Mouse (Mus musculus) embryonic facial prominence, embryonic 11.5 days (tissue): ENCODE measurements around the gene Slc17a8. TPM values are rescaled to one million over a fixed set of nuclear protein-coding genes. Genes with fewer than 3 reads are reported as not detected.
"Not testable (repeated sequence)": the region's sequence is repeated elsewhere in the genome, so short reads cannot be mapped to it uniquely, and the experiment has no call there.

Experiments
- ATAC-seq: fragments of 200-750 bp; cut with Nextera tagmentation; replicated peaks from 2 replicates; pipeline ENCODE4 v1.8.0; 2017; ENCODE audit warnings: low read depth; ENCODE audit not compliant: insufficient number of reproducible peaks, low FRiP score, low TSS enrichment
- DNase-seq: peaks from one replicate; pipeline ENCODE4 v3.0.0-alpha.2; 2015; ENCODE audit warnings: low spot score
- H3K27ac ChIP-seq: fragments of 300-500 bp; sonication (generic); replicated peaks from 2 replicates; pipeline ENCODE4 v1.5.1; 2014; ENCODE audit warnings: mild to moderate bottlenecking, low read depth, low read length, control low read depth
- H3K27me3 ChIP-seq: fragments of 300-500 bp; sonication (generic); 2 replicates; pipeline ENCODE4 v1.6.1; 2014; ENCODE audit warnings: mild to moderate bottlenecking, low read length, moderate library complexity, mixed read lengths; ENCODE audit not compliant: control insufficient read depth, insufficient read depth
- H3K36me3 ChIP-seq: fragments of 300-500 bp; sonication (generic); replicated peaks from 2 replicates; pipeline ENCODE4 v1.6.1; 2014; ENCODE audit warnings: low read depth, mild to moderate bottlenecking, low read length, moderate library complexity, mixed read lengths; ENCODE audit not compliant: control insufficient read depth, insufficient read depth
- H3K4me1 ChIP-seq: fragments of 300-500 bp; sonication (generic); 2 replicates; pipeline ENCODE4 v1.6.1; 2014; ENCODE audit warnings: low read length, mixed read lengths; ENCODE audit not compliant: control insufficient read depth, insufficient read depth
- H3K4me2 ChIP-seq: fragments of 300-500 bp; sonication (generic); 2 replicates; pipeline ENCODE4 v1.6.1; 2014; ENCODE audit warnings: low read depth, mild to moderate bottlenecking, control low read depth, low read length, moderate library complexity
- H3K4me3 ChIP-seq: fragments of 300-500 bp; sonication (generic); 2 replicates; pipeline ENCODE4 v1.5.1; 2014; ENCODE audit warnings: low read depth, low read length, control low read depth
- H3K9ac ChIP-seq: fragments of 300-500 bp; sonication (generic); replicated peaks from 2 replicates; pipeline ENCODE4 v1.6.1; 2014; ENCODE audit warnings: mild to moderate bottlenecking, control low read depth, low read length
- H3K9me3 ChIP-seq: fragments of 300-500 bp; sonication (generic); replicated peaks from 2 replicates; pipeline ENCODE4 v1.6.1; 2016; ENCODE audit warnings: mild to moderate bottlenecking, low read length, inconsistent platforms, mixed read lengths; ENCODE audit not compliant: control insufficient read depth
- WGBS: fragments of 180-500 bp; shearing (Covaris S2); extraction: QIAGEN DNeasy Blood & Tissue Kit; methylation state at CpG from one replicate; pipeline ENCODE4 v1.1.7; 2014; 5-methylcytosine and 5-hydroxymethylcytosine counted together
- polyA plus RNA-seq: library from polyadenylated mRNA; unstranded; fragments of >200 nt; fragmentation: Nextera tagmentation; extraction: Ambion mirVana; gene quantifications from 2 replicates; pipeline ENCODE4 v1.2.1, GENCODE M21; 2014

The Slc17a8 gene
- polyA plus RNA-seq, 1 experiment from 2014 or later, result 0.13 TPM

DNA sequence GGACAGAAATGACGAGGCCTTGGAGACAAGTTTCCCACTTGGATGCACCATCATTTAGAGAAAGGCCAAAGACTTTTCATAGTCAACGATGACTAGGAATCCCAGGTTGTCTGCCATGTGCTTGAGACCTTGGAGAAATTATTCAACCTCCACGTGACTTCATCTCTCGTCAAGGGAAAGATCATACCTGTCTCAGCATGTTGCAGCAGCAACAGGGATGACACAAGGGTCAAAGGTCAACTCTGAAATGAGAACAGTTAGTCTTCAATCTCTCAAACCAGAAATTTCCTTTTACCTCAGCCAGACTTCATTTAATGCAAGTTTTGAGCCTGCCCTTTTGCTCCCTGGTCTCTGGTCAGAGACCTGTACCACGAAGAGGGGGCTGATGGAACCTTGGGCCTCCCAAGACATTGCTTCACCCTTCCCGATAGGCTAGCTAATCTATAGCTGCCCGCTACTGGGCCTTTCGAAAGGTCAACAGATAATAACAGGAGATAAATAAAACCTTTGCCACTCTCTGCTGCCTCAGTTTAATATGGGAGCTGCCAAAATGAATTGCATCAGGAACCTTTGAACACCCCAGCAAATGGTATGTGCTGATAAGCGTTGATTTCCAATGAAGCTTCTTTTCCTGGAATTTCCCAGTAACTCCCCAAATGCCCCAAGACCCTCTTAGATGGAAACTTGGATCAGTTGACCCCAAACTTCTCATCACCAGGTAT, 55.6 kb downstream of the Slc17a8 start:
- Histone ChIP-seq H3K4me3 (no peak overlapping the region), H3K9ac (no peak overlapping the region), H3K27ac (no peak overlapping the region), H3K36me3 (no peaks in the 10 kb centered on the region), H3K9me3 (no peaks in the 10 kb centered on the region), H3K4me1 (no peaks in the 10 kb centered on the region), H3K4me2 (no peak overlapping the region), H3K27me3 (no peaks in the 10 kb centered on the region)
- ATAC-seq, result no peak
- no peak for DNase-seq
- 89% methylated on average over 9 of the region's 9 CpGs for WGBS

DNA sequence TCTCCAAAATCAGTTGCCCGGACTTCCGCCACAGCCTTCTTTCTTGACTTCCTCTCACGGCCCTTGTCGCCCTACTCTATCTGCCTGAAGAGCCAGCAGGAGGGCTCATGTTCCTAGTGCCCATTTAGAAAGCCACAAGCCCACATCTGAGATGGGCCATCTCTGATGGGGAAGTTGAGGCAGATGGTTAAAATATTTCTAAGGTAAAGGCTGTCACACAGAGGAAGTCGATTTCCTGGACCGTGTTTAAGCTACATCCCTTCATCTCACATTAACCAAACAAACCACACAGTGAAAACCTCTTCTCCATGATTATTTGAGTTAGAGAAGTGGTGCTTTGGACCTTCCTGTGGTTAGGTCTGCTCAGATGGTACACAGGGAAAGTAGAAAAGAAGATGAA, 58.9 kb downstream of the Slc17a8 start:
- H3K36me3 ChIP-seq, result no peaks in the 10 kb centered on the region
- H3K27me3 ChIP-seq, result no peaks in the 10 kb centered on the region
- no peak overlapping the region for H3K9ac ChIP-seq
- DNase-seq (no peak), ATAC-seq (no peak)
- no peak overlapping the region for H3K4me2 ChIP-seq
- 89% methylated on average over 6 of the region's 6 CpGs for WGBS
- H3K27ac ChIP-seq, result no peak overlapping the region
- H3K4me3 ChIP-seq, result no peak overlapping the region
- H3K9me3 ChIP-seq, result no peaks in the 10 kb centered on the region
- H3K4me1 ChIP-seq, result no peaks in the 10 kb centered on the region

DNA sequence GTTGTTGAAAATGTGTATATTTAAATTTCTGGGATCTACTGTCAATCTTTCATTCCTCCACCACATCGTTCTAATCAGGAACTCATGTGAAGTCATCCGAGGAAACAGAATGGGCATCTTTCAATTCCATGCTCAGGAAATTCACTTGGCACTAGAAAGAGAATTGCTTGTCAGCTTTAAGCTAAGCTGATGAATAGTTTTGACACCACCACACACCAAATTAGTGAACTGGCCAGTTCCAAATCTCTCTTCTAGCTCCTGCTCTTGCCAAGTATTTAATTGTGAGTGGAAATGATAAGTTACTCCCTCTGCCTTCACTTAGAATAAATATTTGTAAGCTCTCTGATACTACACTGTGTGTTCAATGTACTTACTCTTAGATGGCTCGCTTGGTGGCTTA, 61.7 kb downstream of the Slc17a8 start:
- H3K27ac ChIP-seq, result no peak overlapping the region
- H3K27me3 ChIP-seq, result no peaks in the 10 kb centered on the region
- no peak overlapping the region for H3K9ac ChIP-seq
- ATAC-seq (no peak), DNase-seq (no peak)
- WGBS, result 71% methylated on average over 3 of the region's 3 CpGs
- no peak overlapping the region for H3K4me3 ChIP-seq
- H3K4me1 ChIP-seq, result no peaks in the 10 kb centered on the region
- H3K4me2 ChIP-seq, result no peak overlapping the region
- H3K36me3 ChIP-seq, result no peaks in the 10 kb centered on the region
- no peaks in the 10 kb centered on the region for H3K9me3 ChIP-seq

DNA sequence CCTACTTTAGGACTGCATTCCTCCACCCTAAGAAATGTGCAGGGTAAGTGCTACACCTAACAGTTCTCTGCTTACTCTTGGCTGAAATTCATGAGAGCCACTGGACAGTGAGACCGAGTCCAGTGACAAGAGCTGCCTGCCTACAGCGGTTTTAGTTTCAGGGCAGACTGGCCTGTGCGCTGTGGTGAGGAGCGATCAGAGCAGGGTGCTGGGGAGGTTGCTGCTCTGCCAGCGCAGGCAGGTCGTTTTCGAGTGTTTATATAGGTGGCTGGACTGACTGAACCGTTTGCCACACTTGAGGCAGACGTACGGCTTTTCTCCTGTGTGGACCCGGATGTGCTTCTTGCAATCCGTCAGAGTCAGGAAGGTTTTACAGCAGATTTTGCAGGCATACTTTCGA, 66.2 kb downstream of the Slc17a8 start:
- DNase-seq, H3K36me3 ChIP-seq, H3K9me3 ChIP-seq, H3K4me1 ChIP-seq, ATAC-seq, H3K4me3 ChIP-seq, H3K4me2 ChIP-seq, H3K27ac ChIP-seq, H3K9ac ChIP-seq, H3K27me3 ChIP-seq: not testable (repeated sequence)
- WGBS, result 87% methylated on average over 13 of the region's 13 CpGs

DNA sequence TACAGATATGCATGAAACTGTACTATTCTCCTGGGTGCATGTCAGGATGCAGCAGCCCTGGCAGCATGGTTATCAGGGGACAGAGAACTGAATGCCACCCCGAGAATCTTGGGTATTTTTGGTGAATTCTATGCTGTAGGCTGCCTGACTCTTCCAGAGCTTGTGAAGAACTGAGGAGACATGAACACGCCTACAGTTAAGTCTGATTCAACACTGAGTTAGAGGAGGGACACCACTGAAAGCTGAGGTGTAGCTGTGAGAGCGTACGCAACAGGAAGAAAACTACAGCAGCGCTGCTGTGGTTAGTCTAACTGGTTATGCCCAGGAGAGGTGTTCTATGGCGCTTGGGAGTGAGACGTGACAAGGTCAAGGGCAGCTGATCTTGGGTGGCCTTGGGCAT, 67.2 kb downstream of the Slc17a8 start:
- not testable (repeated sequence) for H3K4me1 ChIP-seq, H3K27ac ChIP-seq, H3K36me3 ChIP-seq, H3K4me2 ChIP-seq, H3K9ac ChIP-seq, H3K4me3 ChIP-seq, ATAC-seq, H3K27me3 ChIP-seq, DNase-seq, H3K9me3 ChIP-seq
- WGBS, result 89% methylated on average over 7 of the region's 7 CpGs

DNA sequence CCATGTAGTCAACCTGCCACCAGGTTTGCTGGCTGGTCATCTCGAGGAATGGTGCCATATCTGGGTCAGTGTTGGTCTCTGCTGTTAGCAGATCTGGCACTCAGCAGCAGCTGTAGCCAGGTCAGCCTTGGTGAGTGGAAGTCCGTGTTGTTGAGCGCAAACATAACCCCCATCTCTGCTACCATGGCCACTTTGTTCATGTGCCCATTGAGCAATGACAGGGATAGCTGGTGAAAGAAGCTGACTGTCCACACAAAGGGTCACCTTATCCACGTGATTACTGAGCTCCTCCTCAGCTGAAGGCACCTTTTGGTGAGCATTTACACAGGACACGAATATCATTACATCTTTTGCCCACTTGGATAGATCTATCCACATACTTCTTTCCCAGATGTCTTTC, 68.0 kb downstream of the Slc17a8 start:
- no peaks in the 10 kb centered on the region for H3K27me3 ChIP-seq
- H3K9ac ChIP-seq, result no peak overlapping the region
- no peak overlapping the region for H3K27ac ChIP-seq
- WGBS, result 81% methylated on average over 5 of the region's 5 CpGs
- no peaks in the 10 kb centered on the region for H3K4me1 ChIP-seq
- no peaks in the 10 kb centered on the region for H3K9me3 ChIP-seq
- H3K4me2 ChIP-seq, result no peak overlapping the region
- H3K4me3 ChIP-seq, result no peak overlapping the region
- H3K36me3 ChIP-seq, result no peaks in the 10 kb centered on the region
- no peak for DNase-seq
- ATAC-seq, result no peak

DNA sequence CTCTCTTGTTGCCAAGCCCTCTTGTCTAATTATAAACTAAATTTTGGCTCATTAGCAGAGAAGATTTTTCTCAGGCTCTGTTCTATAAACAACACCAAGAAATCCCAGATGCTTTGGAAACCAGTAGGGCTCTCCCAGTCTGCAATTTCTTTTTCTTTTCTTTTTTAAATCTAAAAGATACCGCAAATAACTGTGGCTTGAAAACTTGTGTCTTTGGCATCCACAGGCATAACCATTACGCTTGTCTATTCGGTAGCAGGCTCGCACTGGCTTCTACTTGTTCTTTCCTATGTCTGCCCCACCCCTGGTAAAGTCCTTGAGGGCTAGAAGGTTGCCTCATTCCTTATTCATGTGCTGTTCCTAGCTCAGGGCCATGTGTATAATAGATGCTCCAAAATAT, 69.4 kb downstream of the Slc17a8 start:
- WGBS, result 85% methylated on average over 4 of the region's 4 CpGs
- Histone ChIP-seq H3K27me3 (no peaks in the 10 kb centered on the region), H3K4me2 (no peak overlapping the region), H3K36me3 (no peaks in the 10 kb centered on the region), H3K4me3 (no peak overlapping the region), H3K9ac (no peak overlapping the region), H3K9me3 (no peaks in the 10 kb centered on the region), H3K27ac (no peak overlapping the region), H3K4me1 (no peaks in the 10 kb centered on the region)
- DNase-seq (no peak), ATAC-seq (no peak)

DNA sequence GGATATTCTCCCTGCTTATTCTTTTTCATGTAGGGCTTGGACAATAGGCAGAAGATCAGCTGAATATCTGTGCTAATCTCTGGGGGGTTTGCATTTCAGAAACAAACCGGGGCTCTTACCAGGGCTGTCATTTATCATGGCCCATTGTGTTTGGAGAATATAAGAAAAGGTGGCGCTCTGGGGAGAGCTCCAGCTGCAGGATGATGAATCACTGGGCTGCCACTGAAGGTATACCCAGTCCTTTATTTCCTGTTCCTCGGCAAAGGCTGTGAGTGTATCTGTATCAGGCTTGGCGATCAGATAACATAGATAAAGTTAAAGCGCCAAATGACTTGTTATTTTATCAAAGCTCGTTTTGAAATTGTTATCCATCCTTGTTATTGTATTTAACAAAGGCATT, 73.0 kb downstream of the Slc17a8 start:
- Histone ChIP-seq H3K4me1 (no peaks in the 10 kb centered on the region), H3K27me3 (no peaks in the 10 kb centered on the region), H3K27ac (no peak overlapping the region), H3K36me3 (no peaks in the 10 kb centered on the region), H3K4me2 (no peak overlapping the region), H3K9me3 (no peaks in the 10 kb centered on the region), H3K9ac (no peak overlapping the region), H3K4me3 (no peak overlapping the region)
- ATAC-seq, result no peak
- 61% methylated on average over 6 of the region's 6 CpGs for WGBS
- no peak for DNase-seq
